In genomic region chr10:120864446-120864845, GRCm38 (mm10) we compare ENCODE assay signal across 8 mouse cellular contexts. TPM values are rescaled to one million over a fixed set of nuclear protein-coding genes. Genes with fewer than 3 reads are reported as not detected.
DNase-seq lines count a peak whose midpoint lies in the region; ATAC-seq and TF ChIP-seq lines count a peak whose summit lies in the region.

No protein-coding gene starts in this region.

- H3K9me3 ChIP-seq in neural tube, embryonic 11.5 days (ENCODE audit: control insufficient read depth, low read length) = no peaks in the 10 kb centered on the region

- intact Hi-C loops in left cerebral cortex, postnatal 4 days (cut with DNase I) = loop anchor here (5.0 kb wide), 1 partner anchor 627 kb away; no protein-coding TSS in a partner anchor

- 23% methylated on average over 9 of the region's 9 CpGs for WGBS in neural tube, embryonic 11.5 days

- H3K4me3 ChIP-seq in embryonic fibroblast, embryonic 13.5 days (ENCODE audit: insufficient read depth, low read length) = no peak overlapping the region
- H3K4me3 ChIP-seq in neural tube, embryonic 11.5 days (ENCODE audit: low read depth, low read length) = no peak overlapping the region

- H3K27ac ChIP-seq in embryonic fibroblast, embryonic 13.5 days (ENCODE audit: insufficient read depth, low read length) = no peak overlapping the region
- H3K27ac ChIP-seq in neural tube, embryonic 11.5 days (ENCODE audit: low read depth, low read length) = no peak overlapping the region

- no peak overlapping the region for H3K9ac ChIP-seq in neural tube, embryonic 11.5 days (ENCODE audit: low read length)

- peak; percentile 74 for DNase-seq in urinary bladder, postnatal 14 days (ENCODE audit: low spot score)
- DNase-seq in urinary bladder, postnatal 10 days (ENCODE audit: low spot score) = no peak
- peak; percentile 68 for DNase-seq in adrenal gland, postnatal 25 days
- peak; percentile 55 for DNase-seq in kidney, adult 18-20 months
- peak; percentile 71 for DNase-seq in left cerebral cortex, postnatal 4 days
- DNase-seq in neural tube, embryonic 11.5 days (ENCODE audit: low spot score) = peak; percentile 78

- no peak for ATAC-seq in neural tube, embryonic 11.5 days (ENCODE audit: insufficient read depth, low FRiP score, low TSS enrichment)
- ATAC-seq in erythroid progenitor cell, adult 5-6 weeks (replicated peaks; ENCODE audit: low FRiP score, poor library complexity, severe bottlenecking) = no peak

- H3K27me3 ChIP-seq in neural tube, embryonic 11.5 days (ENCODE audit: control insufficient read depth, insufficient read depth, low read length) = no peaks in the 10 kb centered on the region

- TF ChIP-seq CTCF in embryonic fibroblast, embryonic 13.5 days (IDR thresholded peaks at IDR 0.05; ENCODE audit: borderline replicate concordance, insufficient read depth, low read length) = peak; percentile 40; the same call in 1 of the 2 replicates

- no peak overlapping the region for H3K4me2 ChIP-seq in neural tube, embryonic 11.5 days (ENCODE audit: low read depth)

- H3K36me3 ChIP-seq in neural tube, embryonic 11.5 days (ENCODE audit: control insufficient read depth, insufficient read depth, low read length) = no peaks in the 10 kb centered on the region

- peaks cover 6% of the 10 kb centered on the region for H3K4me1 ChIP-seq in embryonic fibroblast, embryonic 13.5 days (ENCODE audit: control insufficient read depth, insufficient read depth, low read length)
- no peaks in the 10 kb centered on the region for H3K4me1 ChIP-seq in neural tube, embryonic 11.5 days (ENCODE audit: control insufficient read depth, insufficient read depth, low read length)

- no peak for TF ChIP-seq POLR2A in embryonic fibroblast, embryonic 13.5 days (IDR thresholded peaks at IDR 0.05; ENCODE audit: low read depth, low read length)

RNA-seq across cellular contexts. Expression of gene Msrb3, which starts 34.5 kb away (rescaled TPM):
- 41.4 and 46.9 TPM in 2 replicates for total RNA-seq in adrenal gland, postnatal 25 days (2021)
- 181 and 191 TPM in 2 replicates for polyA plus RNA-seq in embryonic fibroblast, embryonic 13.5 days (2011; ENCODE audit: insufficient read length, low read depth, missing spikeins)
- total RNA-seq in left cerebral cortex, postnatal 4 days (2021) = 1 to 10 TPM; 3.3 to 3.4 TPM
- polyA plus RNA-seq in neural tube, embryonic 11.5 days (2014; fragmentation: Nextera tagmentation; extraction: Ambion mirVana) = 5.1 and 5.2 TPM in 2 replicates
- total RNA-seq in erythroid progenitor cell, adult 5-6 weeks (2015; ENCODE audit: low replicate concordance) = not detected in 2 replicates
- total RNA-seq in erythroid progenitor cell, adult 5-6 weeks (2017; ENCODE audit: low replicate concordance) = 0.30 and 0.64 TPM in 2 replicates
